Mouse (Mus musculus) splenic B cell, adult 2 months (primary cell): Measurements from ENCODE around the gene Olfr312.
A peak's percentile ranks its signal among the peaks of the same experiment; 100 is the strongest.
"Not testable (repeated sequence)": the region's sequence is repeated elsewhere in the genome, so short reads cannot be mapped to it uniquely, and the experiment has no call there.

Experiments used
- DNase-seq: peaks from one replicate; pipeline ENCODE4 v3.0.0-alpha.2; 2011; ENCODE audit warnings: low read depth, low spot score
- H3K27me3 ChIP-seq: 2 replicates; pipeline ENCODE4 v1.6.1; 2012; ENCODE audit warnings: mild to moderate bottlenecking, low read length, moderate library complexity, mixed read lengths; ENCODE audit not compliant: control insufficient read depth, poor library complexity, insufficient read depth, severe bottlenecking
- H3K36me3 ChIP-seq: 2 replicates; pipeline ENCODE4 v1.6.1; 2012; ENCODE audit warnings: mild to moderate bottlenecking, low read length, moderate library complexity, mixed read lengths; ENCODE audit not compliant: control insufficient read depth, poor library complexity, insufficient read depth, severe bottlenecking

Gene Olfr312

DNA sequence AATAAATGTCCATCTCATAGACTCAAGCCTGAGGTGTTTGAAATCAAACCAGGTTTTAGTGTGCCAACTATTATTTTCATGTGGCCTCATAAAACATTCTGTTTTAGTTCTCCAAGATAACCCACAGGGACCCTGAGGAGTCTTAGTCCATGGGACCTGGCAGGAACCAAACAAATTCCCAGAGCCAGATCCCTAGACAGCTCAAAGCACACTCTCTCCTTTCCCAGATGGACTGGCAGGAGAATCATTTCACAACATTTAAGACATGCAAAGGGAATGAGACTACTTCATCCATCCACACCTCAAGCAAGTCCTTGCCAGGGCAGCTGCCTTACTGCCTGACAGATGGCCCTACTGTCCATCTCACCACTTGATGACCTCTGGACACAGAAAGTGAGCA lies at the start of gene Olfr312:
TSS of gene Olfr312 (plus strand) at position 301 of the 400 bp plus-strand sequence.
- not testable (repeated sequence) for H3K27me3 ChIP-seq, DNase-seq, H3K36me3 ChIP-seq

DNA sequence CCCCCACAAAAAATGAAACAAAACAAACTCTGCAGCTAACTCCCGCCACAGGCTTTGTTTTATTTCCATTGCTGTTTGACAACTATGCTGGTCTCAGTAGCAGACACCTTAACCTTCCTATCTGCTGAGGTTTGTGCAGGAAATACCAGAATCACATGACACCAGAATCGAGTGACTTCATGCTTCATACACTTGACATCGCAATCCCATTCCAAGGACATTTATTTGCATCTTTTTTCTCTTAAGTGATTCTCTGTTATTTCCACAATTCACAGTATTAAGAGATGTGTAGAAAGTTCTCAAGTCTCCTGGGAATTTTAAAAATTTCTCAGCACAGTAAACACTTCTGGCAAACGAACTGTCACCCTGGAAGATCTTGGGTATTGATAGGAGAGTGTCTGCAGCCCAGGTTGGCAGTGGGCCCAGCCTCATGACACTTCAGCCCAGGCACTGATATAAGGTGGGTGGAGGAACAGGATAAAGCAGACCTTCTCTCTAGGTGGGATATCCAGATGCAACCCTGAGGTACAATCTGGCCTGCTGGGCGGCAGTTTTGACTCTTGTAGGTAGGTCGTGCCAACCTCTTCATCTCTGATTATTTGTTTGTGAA lies 46.5 kb upstream of the Olfr312 start, which contains the start of gene Olfr314:
TSS of gene Olfr314 (plus strand) at position 473 of the 610 bp plus-strand sequence.
- no peak for DNase-seq
- Histone ChIP-seq H3K36me3 (no peaks in the 10 kb centered on the region), H3K27me3 (no peaks in the 10 kb centered on the region)

DNA sequence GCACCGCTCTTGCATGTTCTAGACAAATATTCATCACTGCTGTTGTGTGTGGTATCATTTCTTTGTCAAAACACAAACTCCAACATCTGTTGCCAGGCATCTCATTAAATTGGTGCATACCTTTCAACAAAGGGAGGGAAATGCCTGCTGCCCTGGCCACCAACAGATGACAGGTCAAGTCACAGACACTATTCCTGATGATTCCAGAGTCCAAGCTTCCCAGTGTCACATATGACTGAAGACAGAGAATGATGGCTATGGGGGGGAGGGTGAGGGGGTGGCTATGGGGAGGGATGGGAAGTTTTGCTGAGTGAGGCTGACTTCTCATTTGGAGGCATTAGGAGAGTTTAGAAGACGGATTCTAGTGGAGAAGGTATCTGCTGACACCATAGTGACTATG lies 44.9 kb upstream of the Olfr312 start:
- Histone ChIP-seq H3K36me3 (no peaks in the 10 kb centered on the region), H3K27me3 (no peaks in the 10 kb centered on the region)
- no peak for DNase-seq

DNA sequence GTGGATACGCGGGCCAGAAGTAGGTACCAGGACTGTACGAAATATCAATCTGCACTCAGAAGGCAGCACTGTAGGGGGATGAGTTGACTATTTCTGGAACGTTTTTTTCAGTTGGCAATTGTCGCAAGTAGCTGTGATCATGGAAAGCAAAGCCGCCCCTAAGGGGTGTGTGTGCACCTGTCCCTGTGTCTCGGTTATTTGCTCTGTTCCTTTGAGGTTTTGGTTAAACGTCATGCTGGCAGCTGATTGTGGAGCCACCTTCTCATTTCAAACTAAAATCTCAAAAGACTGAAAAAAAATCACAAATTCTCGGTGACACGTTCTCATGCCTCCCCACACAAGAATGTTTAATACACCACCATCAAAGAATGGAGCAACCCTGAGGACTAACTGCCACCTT lies 41.4 kb upstream of the Olfr312 start:
- H3K36me3 ChIP-seq: no peaks in the 10 kb centered on the region
- DNase-seq: peak; percentile 41

DNA sequence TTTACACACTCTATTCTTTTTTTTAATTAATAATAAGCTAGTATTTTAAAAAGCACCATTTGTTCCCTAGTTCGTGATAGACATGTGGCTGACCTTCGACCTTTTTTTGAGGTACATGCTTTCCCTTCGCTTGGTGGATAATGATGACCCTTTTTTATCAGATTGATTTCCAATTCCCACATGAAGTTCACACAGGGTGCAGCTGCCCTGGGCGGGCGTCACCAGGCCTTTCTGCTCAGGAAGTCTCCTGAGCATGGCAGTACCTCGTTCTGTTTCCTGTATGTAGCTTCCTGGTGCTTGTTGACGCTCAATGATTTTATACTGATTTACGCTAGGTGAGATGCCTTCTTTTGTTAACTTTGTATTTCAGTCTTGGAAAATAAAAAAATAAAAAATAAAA lies 40.7 kb upstream of the Olfr312 start:
- H3K36me3 ChIP-seq: no peaks in the 10 kb centered on the region
- DNase-seq: peak; percentile 43
- no peaks in the 10 kb centered on the region for H3K27me3 ChIP-seq

More for the DNA sequence above, 41.4 kb upstream of the Olfr312 start:
- H3K27me3 ChIP-seq: no peaks in the 10 kb centered on the region

DNA sequence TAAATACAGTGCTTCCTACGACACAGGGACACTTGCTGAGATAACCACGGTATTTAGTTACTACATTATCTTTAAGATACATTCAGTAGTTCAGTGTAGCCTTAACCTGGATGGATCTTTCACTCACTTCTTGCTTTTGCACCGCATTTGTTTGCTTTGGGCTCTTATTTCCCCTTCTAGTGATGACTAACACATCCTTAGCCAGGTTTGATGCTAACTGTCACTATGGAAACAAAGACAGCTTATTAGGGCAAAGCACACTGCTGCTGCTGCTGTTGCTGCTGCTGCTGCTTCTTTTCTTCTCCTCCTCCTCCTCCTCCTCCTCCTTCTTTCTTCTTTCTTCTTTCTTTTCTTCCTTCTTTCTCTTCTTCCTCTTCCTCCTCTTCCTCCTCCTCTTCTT lies 39.5 kb upstream of the Olfr312 start:
- Histone ChIP-seq H3K27me3 (no peaks in the 10 kb centered on the region), H3K36me3 (no peaks in the 10 kb centered on the region)
- DNase-seq: peak; percentile 66

DNA sequence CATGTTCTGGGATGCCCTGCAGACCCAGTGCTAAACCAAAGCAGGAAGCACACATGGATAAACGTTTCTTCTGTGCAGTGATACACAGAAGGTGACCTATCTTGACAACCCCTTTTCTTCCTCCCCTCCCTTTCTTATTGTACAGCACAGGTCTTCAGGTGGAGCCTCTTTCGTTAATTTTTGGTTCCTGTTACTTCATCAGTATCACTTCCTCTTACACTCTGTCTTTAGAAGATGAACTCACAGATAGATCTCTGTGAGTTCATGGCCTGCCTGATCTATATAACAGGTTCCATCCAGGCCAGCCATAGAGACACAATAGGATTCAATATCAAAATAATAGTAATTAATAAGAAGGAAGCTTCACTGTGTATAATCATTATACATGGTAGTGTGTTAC lies 39.0 kb upstream of the Olfr312 start:
- Histone ChIP-seq H3K27me3 (no peaks in the 10 kb centered on the region), H3K36me3 (no peaks in the 10 kb centered on the region)
- DNase-seq: peak; percentile 73

DNA sequence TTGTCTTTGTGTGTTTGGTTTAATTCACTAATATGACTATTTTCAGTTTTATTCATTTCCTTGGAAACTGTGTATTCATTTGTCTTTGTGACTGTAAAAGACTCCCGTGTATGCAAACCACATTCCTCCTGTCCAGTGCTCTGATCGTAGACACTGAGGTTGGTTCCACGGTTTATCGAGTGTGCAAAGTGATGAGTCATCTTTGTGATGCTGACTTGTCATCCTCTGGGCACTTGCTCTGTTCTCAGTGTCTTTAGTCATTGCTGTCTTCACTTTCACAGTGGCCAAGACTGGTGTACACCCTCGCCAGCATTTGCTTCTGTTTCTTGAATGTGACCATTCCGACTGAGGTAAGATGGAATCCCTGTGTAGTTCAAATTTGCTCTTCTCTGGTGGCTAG lies 38.4 kb upstream of the Olfr312 start:
- no peaks in the 10 kb centered on the region for H3K27me3 ChIP-seq
- no peak for DNase-seq
- no peaks in the 10 kb centered on the region for H3K36me3 ChIP-seq

DNA sequence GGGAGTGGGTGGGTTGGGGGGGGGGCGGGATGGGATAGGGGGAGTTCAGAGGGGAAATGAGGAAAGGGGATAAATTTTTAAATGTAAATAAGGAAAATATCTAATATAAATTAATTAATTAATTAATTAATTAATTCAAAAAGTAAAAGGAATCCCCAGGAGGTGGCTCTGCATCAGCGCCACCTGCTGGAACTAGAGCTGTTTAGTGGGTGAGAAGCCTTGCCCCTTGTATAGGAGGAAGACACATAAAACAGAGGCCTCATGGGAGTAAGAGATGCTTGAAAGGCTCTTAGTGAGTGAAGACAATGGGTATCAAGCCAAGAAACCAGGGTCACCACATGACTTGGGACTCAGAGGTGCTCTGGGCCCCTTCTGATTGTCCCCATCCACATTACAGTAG lies 33.2 kb upstream of the Olfr312 start:
- DNase-seq: peak; percentile 40
- no peaks in the 10 kb centered on the region for H3K36me3 ChIP-seq
- H3K27me3 ChIP-seq: no peaks in the 10 kb centered on the region

DNA sequence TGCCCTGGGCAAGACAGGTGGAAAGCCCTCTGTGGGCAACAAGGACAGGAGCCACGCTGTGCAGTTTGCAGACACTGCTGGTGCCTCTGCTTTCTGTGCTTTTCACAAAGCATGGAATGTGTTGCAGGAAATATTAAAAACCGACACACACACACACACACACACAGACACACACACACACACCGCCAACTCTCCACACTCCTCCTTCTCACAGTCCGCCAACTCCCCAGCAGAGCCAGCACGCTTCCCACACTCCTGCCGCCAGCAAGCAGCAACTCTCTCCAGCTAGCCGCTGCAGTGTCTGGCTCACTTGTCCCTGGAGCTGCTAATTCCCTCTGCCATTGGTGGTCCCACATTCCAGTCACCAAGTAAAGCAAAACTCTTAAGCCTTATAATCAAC lies 32.2 kb upstream of the Olfr312 start:
- Histone ChIP-seq H3K36me3 (no peaks in the 10 kb centered on the region), H3K27me3 (no peaks in the 10 kb centered on the region)
- no peak for DNase-seq

DNA sequence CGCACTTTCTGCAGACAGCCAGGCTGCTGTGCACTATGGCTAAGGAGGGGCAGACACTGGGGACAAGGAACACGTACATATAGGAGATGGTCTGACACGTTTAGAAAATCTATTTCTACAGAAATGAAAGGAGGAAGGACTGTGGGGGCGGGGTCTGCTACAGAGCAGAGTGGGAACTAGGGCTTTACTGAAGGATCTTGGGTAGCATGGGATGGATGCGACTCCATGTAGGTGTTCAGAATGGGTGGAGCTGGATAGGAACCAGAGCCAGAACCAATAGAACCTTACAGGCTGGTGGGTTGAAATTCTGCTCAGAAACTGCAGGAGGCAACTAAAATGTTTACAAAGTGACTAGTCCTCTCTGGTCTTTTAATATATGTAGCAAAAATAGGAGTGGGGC lies 29.3 kb upstream of the Olfr312 start:
- Histone ChIP-seq H3K36me3 (no peaks in the 10 kb centered on the region), H3K27me3 (no peaks in the 10 kb centered on the region)
- no peak for DNase-seq

DNA sequence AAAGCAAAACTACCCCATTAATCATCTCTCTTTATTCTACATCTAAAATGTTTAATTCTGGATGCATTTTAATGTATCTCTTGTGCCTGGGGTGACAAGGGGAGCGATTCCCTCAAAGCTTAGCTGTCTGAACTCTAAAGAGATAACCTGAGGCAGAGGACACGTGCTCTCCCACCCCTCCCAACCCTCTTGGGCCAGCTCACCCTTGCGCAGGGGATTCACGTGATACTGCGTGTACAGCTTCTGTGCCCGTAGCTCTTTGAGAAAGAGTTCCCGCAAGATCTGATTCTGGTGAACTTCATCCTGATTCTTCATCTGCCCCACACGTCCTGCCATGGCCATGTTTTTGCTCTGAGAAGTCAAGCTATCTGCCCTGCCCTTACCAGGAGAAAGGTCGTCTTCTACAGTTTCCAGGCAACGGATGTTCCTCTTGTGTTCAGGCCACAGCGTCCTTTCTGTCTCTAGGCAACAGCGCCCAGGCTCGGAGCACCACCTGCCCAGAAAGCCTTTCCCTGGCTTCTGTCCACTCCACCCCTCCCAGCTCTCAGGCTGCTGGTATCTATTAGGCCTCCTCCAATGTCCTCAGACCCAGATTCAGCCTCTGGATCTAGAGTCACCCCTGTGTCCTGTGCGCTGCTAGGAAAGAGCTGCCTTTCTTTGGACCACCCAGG lies 27.3 kb upstream of the Olfr312 start, which contains the start of gene Fam183b:
TSS of gene Fam183b (minus strand) at position 403 of the 671 bp plus-strand sequence.
- DNase-seq: no peak
- H3K36me3 ChIP-seq: no peaks in the 10 kb centered on the region
- no peaks in the 10 kb centered on the region for H3K27me3 ChIP-seq

DNA sequence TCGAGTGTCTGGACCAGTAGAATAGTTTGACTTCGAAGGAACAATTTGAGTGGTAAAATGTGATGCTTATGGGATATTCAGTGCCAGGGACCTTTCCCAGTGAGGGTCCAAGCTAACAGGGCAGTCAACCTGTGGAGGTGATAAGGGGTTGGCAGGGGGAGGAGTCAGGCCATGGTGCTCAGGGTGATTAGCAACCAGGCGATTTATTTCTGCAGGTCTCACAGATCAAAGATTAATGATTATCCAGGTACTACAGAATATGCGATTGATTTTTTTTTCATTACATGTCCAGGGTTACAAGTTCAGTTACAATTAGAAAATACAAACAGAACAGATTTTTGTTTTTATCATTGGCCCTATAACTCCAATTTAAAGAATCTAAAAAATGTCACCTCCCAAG lies 25.2 kb upstream of the Olfr312 start:
- DNase-seq: no peak
- no peaks in the 10 kb centered on the region for H3K36me3 ChIP-seq
- H3K27me3 ChIP-seq: no peaks in the 10 kb centered on the region

DNA sequence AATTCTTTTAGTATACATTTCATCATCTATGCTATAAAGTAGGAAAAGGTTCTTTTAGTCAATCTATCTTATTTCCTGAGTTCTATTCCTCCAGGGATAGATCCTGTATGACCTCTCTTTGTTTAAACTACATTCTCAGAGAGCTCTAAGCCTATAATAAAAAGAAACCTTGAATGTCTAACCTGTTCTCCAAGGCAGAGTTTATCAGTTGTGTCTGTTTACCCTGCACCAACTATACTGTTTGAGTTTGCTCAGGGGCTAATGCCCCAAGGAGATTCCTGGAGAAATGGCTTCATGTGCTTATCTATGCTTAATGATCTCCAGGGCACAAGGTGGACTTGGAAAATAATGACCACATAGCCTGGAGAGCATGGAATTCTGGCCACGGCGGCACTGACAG lies 24.6 kb upstream of the Olfr312 start:
- Histone ChIP-seq H3K27me3 (no peaks in the 10 kb centered on the region), H3K36me3 (no peaks in the 10 kb centered on the region)
- no peak for DNase-seq

DNA sequence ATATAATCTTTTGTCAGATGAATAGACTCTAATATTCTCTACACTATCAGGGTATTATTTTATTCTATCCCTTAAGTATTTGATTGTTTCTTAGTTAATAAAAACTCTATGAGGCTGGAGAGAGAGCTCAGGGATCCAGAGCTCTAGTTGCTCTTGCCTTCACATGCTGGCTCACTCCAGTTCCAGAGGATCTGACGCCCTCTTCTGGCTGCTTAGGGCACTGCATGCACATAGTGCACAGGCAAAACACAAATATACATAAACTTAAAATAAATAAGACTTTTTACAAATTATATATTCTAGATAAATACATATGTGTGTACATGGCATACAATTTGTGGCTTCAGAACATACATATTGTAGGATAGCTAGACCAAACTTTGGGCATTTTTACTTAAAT lies 17.0 kb upstream of the Olfr312 start:
- no peaks in the 10 kb centered on the region for H3K27me3 ChIP-seq
- DNase-seq: peak; percentile 24
- H3K36me3 ChIP-seq: no peaks in the 10 kb centered on the region

DNA sequence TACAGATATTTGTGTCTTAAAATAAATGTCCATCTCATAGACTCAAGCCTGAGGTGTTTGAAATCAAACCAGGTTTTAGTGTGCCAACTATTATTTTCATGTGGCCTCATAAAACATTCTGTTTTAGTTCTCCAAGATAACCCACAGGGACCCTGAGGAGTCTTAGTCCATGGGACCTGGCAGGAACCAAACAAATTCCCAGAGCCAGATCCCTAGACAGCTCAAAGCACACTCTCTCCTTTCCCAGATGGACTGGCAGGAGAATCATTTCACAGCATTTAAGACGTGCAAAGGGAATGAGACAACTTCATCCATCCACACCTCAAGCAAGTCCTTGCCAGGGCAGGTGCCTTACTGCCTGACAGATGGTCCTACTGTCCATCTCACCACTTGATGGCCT lies 14.3 kb upstream of the Olfr312 start, which contains the start of gene Olfr313:
TSS of gene Olfr313 (plus strand) at position 301 of the 400 bp plus-strand sequence.
- not testable (repeated sequence) for H3K27me3 ChIP-seq, H3K36me3 ChIP-seq, DNase-seq
